Mouse (Mus musculus) cerebellum, adult (tissue): ENCODE data around the gene Ercc6.
A peak's percentile ranks its signal among the peaks of the same experiment; 100 is the strongest.

Experiments
- ATAC-seq: cut with Nextera tagmentation; 2 replicates; pipeline ENCODE4 v1.9.2; 2017; ENCODE audit warnings: mild to moderate bottlenecking, moderate library complexity, mixed read lengths; ENCODE audit not compliant: insufficient number of reproducible peaks, low FRiP score, low TSS enrichment

Gene Ercc6

GRCm38 (mm10) chr14:32561428-32561827 is 48.1 kb downstream of the Ercc6 start:
- no peak for ATAC-seq

DNA sequence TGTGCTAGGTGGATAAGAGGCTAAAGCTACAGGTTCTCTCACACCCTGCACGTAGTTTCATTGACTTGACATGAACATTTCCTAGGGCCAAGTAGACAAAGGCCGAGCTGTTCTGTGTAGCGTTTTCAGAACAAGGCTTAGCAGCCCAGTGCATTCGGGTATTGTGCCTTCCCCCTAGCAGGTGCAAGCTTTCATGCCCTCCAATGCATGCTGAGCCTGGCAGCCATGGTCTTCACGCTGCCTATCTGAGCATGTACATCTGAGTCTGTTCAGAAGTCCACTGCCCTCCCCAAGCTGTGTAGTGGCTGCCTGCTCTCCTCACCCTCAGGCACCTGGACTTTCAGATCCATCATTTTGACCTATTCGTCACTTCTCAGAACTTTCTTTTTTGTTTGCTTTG is 50.3 kb downstream of the Ercc6 start:
- no peak for ATAC-seq

DNA sequence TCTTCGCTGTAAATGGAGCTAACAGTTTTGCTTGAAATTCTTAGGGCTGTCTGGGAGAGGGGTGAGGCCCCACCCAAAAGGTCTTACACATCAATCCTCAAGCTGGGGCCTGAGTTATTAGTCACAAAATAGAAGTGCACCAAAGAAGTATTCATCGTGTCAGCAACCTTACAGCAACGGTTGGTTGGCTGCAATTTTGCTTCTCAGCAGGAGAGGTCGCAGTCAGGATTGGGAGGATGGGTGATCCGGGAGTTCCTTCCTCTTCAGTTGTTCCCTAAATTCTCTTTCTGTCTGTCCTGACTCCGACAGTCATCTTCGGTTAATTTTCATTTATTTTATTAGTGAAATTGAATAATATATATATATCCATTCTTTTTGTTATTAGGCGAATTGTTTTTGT is 59.2 kb downstream of the Ercc6 start:
- ATAC-seq: no peak

GRCm38 (mm10) chr14:32578420-32578819 is 65.1 kb downstream of the Ercc6 start:
- no peak for ATAC-seq

- no peak for ATAC-seq
Measured at GRCm38 (mm10) chr14:32583696-32584095, 70.4 kb downstream of the Ercc6 start.

- ATAC-seq: no peak
Measured at GRCm38 (mm10) chr14:32587013-32587784, 73.9 kb downstream of the Ercc6 start.

DNA sequence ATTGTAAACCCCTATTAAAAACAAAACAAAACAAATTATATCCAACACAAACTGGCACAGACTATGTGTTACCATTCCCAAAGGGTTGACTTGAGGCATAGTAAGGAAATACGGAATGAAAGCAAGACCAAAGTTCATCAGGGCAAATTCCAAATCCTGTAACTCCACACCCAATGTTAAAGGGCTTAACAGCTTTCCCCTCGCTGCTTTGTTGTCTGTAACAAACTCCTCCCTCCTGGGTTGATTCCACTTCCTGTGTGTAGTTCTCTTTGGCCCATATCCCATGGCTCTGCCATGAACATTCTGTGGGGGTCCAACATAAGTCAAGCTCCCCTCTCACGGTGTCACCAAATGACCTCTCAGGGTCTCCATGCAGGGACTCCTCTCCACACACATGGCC is 77.1 kb downstream of the Ercc6 start:
- ATAC-seq: no peak

DNA sequence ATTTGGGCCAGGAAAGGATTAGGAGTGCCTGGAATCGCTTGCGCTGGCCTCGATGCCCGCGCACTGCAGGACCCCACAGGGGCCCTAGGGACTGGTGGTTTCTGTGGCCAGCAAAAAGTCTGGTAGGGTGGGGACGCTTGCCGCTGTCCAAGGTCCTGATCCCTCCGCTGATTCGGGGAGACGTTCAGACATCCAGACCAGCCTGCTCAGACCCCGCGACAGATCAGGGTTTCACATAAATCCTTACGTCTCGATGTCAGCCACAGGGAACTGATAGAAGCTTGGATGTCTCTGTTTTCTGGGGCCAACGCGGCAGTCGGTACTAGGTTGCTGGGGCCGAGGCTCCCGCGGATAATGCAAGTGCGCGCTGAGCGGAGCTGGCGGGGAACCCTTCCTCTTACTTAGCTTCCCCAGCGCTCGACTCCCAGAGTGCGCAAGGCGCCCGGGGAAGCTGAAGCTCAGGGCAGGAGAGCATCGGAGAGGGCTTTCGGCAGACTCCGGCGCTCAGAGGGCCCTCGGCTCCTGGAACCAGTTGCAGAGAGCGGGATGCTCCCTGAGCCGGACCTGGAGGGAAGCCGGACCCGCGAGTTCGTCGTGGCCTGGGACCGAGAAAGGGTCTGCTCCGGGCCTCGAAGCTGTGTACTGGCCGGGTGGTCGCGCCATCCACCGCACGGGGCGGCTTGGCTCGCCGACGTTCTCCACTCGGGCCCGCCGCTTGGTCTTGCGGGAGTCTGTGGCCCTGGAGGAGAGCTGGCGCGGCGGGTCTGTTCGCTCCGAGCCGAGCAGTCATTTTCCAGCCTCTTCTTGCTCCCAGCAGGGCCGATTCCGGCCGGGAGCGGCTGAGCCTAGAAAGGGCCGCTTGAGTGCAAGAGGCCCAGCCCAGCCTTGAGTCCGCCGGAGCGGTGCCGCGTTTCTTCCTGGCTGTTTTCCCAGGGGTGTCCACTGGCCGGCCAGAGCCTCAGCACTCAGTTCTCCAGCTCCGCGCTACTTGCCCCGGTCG is 84.2 kb downstream of the Ercc6 start:
- 0 out of 2 replicates have a peak, but pooled peaks have one; percentile 17 for ATAC-seq

DNA sequence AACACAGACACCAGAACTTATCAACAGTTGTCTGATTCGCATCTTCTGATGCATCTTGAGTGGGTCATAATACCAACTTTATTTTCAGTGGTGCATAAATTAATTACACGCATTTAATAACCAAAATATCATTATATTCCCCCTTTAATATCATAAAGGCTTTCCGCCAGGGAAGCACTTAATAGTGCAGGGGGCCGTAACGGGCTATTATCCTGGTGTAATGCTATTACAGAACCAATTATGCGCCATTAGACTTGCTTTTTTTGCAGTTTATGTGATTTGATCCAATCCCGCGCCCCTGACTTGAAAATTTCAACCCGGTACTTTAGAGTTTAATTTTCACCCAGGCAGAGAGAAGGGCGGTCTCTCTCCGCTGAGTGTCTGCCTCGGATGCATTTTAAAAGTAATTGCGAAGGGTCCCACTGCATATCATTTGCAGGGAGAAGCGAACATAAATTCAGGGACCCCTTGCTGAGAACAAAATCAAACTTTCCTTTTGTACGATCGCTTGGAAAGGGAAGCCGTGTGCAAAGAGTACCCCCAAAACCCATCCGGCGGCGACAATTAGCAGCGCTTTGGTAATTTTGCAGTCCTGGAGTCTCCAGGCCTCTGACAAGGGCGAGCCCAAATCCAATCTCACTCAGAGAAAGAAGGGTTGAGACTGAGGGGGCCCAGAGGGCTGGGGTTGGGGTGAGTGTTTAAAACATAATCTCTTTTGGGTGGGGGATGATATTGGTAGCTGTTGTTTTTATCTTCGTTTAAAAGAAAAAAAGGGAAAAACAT is 85.3 kb downstream of the Ercc6 start:
- ATAC-seq: no peak

DNA sequence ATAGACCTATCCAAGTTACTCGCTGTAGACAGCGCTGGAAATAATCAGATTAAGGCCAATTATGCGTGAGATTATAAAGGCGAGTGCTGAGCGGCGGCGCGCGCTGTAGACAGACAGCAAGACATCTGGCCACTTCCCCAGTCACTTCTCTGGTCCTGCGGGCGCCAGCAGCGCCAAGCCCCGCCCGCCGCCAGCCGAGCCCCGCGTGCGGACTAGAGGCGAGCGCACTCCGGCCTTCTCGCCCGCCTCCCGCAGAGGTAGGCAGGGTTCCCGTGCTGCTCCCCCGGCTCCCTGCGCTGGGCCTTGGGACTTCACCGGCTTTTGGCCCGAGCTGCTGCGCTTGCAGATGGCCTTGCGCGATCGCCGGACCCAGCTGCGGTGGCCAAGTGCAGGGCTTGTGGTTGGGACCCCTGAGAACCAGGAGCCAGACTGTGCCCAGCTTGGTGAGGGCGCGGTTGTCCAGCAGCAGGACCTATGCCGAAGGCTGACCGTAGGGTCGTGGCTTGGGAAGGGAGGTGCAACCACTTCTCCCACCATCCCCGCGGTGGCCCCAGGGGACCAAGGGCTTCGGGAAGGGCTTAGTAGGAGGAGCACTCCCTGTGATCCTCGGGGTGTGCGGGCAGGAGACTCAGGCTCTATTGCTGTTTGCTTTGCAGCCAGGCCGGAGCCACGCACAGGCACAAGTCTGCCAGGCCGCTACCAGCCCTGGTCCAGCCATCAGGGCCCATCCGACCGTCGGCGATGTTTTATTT is 86.1 kb downstream of the Ercc6 start, which contains the start of gene Prrxl1:
Gene Prrxl1 (plus strand): TSS at position 118 of the 752 bp plus-strand sequence.
- no peak for ATAC-seq

DNA sequence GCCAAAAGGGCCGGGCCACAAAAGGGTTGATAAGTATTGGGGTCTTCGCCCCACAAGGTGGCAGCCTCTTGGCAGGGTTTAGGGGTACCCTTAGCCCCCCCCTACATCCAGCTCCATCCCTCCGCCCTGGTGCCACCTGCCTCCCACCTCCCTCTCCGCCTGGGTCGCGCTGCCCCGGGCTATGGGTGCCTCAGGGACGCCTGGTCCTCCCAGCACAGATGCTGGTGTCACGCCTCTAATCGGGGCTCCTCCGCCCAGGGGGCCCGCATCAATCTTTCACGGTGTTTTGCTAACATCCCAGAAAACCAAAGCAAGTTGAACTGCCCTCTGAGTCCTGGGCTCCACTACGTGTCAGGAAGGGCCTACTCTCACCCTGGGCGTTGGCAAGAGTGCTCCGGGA is 86.8 kb downstream of the Ercc6 start:
- ATAC-seq: no peak

GRCm38 (mm10) chr14:32605508-32605907 is 92.2 kb downstream of the Ercc6 start:
- no peak for ATAC-seq

DNA sequence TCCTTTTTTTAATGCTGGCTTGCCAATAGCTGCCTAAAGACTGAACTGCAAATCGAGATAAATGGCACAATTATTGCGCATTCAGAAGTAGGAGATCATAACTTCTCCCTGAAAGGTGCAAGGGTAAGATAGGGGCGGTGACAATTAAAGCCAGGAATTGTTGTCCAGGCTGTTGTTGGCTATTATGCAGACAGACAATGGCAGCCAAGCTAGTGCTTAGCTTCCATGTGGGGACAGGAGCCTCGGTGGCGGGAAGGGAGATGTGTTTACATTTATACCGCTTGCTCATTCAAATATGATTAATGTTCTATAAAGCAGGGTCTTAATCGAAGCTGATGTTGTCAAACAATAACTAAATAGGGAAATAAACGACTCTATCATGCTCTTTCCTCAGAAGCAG is 93.0 kb downstream of the Ercc6 start:
- ATAC-seq: no peak

DNA sequence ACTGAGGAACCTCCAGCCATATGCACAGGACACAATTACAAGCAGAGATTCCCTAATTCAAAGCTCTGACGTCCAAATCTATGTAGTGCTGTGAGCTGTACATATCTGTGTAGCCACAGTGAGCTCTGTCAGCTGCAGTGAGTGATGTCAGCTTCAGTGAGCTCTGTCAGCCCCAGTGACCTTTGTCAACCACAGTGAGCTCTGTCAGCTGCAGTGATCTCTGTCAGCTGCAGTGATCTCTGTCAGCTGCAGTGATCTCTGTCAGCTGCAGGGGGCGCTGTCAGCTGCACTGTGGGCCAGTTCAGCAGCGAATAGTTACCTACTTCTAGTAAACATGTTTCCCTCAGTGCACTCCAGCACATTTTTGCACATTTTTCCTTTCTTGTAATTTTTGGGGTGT is 96.1 kb downstream of the Ercc6 start:
- no peak for ATAC-seq

DNA sequence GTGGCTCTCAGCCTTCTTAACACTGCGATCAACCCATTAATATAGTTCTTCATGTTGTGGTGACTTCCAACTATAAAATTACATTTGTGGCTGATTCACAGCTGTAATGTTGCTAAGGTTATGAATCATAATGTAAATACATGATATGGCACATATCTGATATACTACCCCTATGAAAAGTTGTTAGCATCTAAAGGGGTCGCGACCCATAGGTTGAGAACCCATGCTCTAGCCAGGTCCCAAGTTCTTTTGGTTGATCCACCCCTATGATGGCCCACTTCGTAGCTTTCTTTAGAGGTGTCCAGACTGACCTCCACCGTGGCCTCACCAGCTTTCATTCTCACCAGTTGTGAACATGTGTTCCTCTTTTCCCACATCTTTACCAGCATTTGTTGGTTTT is 103.9 kb downstream of the Ercc6 start:
- no peak for ATAC-seq

- no peak for ATAC-seq
Measured at GRCm38 (mm10) chr14:32624245-32624644, 110.9 kb downstream of the Ercc6 start.

DNA sequence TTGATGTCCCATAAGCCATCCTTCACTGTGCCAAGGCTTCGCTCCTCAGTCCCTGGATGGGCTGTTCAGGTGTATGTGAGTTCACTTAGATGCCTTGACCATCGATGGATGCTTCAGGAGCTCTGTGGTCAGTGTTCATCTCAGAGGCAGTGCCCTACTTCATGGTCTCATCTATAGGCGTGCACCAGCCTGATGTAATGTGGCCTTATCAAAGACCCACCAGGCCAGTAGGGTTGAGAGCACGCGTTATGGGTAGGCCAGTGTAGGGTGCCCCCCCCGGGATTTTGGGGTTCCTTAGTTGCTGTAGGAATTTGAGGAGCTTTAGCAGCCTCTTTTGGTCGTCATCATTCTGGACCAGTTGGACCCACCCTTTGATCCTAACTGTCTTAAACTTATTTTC is 111.5 kb downstream of the Ercc6 start:
- ATAC-seq: no peak

DNA sequence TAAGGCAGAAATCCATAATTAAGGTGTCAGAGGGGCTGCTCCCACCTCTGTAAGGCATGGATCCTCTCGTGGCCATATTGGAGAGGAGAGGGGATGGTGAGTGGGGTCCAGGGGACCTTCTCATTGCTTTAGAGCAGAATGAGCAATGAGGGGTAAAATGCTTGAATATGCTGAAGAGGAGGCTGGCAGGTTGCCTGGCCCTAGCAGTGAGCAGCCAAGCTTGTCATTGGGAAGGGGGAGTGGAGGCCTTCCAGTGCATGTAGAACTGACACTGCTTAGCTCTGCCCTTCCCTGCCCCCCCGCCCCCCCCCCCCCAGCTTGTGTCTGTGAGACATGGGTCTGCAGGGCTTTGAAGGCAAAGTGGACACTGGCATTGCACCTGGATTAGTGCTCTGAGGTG is 114.0 kb downstream of the Ercc6 start:
- no peak for ATAC-seq

DNA sequence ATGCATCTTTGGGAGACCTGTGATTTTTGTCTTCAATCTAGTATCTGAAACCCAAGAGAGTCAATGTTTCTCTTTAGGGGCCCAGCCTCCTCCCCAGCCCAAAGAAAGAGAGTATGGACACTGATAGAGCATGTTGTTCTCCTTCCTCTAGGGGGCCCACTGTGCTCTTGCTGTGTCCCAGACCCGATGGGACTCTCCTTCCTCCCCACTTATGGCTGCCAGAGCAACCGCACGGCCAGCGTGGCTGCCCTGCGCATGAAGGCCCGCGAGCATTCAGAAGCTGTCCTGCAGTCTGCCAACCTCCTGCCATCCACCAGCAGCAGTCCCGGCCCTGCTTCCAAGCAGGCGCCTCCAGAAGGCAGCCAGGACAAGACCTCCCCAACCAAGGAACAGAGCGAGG is 115.3 kb downstream of the Ercc6 start:
- ATAC-seq: no peak
